Mouse (Mus musculus) neural tube, embryonic 13.5 days (tissue): Measurements from ENCODE around the gene Pakap. TPM values are rescaled to one million over a fixed set of nuclear protein-coding genes. Genes with fewer than 3 reads are reported as not detected.

Experiments
- ATAC-seq: fragments of 200-750 bp; cut with Nextera tagmentation; 2 replicates; pipeline ENCODE4 v1.8.0; 2017; ENCODE audit warnings: low read depth, mild to moderate bottlenecking, moderate TSS enrichment, moderate library complexity
- H3K27ac ChIP-seq: fragments of 300-500 bp; sonication (generic); replicated peaks from 2 replicates; pipeline ENCODE4 v1.5.1; 2015; ENCODE audit warnings: moderate library complexity, mild to moderate bottlenecking, inconsistent platforms
- H3K27me3 ChIP-seq: fragments of 300-500 bp; sonication (generic); 2 replicates; pipeline ENCODE4 v1.6.1; 2015; ENCODE audit warnings: mild to moderate bottlenecking, inconsistent platforms
- H3K36me3 ChIP-seq: fragments of 300-500 bp; sonication (generic); 2 replicates; pipeline ENCODE4 v1.6.1; 2015; ENCODE audit warnings: mild to moderate bottlenecking, inconsistent platforms
- H3K4me1 ChIP-seq: fragments of 300-500 bp; sonication (generic); replicated peaks from 2 replicates; pipeline ENCODE4 v1.6.1; 2015; ENCODE audit warnings: inconsistent platforms
- H3K4me2 ChIP-seq: fragments of 300-500 bp; sonication (generic); 2 replicates; pipeline ENCODE4 v1.6.1; 2015; ENCODE audit warnings: inconsistent platforms, mild to moderate bottlenecking, moderate library complexity
- H3K4me3 ChIP-seq: fragments of 300-500 bp; sonication (generic); 2 replicates; pipeline ENCODE4 v1.5.1; 2015; ENCODE audit warnings: mild to moderate bottlenecking, inconsistent platforms
- H3K9ac ChIP-seq: fragments of 300-500 bp; sonication (generic); 2 replicates; pipeline ENCODE4 v1.6.1; 2015; ENCODE audit warnings: moderate library complexity, mild to moderate bottlenecking, inconsistent platforms
- H3K9me3 ChIP-seq: fragments of 300-500 bp; sonication (generic); 2 replicates; pipeline ENCODE4 v1.6.1; 2016; ENCODE audit warnings: inconsistent platforms
- WGBS: fragments of 180-500 bp; shearing (Covaris S2); methylation state at CpG from one replicate; pipeline ENCODE4 v1.1.7; 2015; 5-methylcytosine and 5-hydroxymethylcytosine counted together
- polyA plus RNA-seq: library from polyadenylated mRNA; unstranded; fragments of >200 nt; fragmentation: Nextera tagmentation; extraction: Ambion mirVana; gene quantifications from 2 replicates; pipeline ENCODE4 v1.2.1, GENCODE M21; 2015

The Pakap gene
- polyA plus RNA-seq, 1 experiment from 2014 or later = 9.1 TPM

GRCm38 (mm10) chr4:57861856-57862255, 293.9 kb downstream of the Pakap start:
- H3K9me3 ChIP-seq = 0 out of 2 replicates have a peak, but pooled peaks cover 4% of the 10 kb centered on the region
- ATAC-seq = no peak
- H3K4me2 ChIP-seq = no peak overlapping the region
- whole genome bisulfite sequencing = 77% methylated on average over 8 of the region's 8 CpGs
- H3K27ac ChIP-seq = no peak overlapping the region
- peaks cover 20% of the 10 kb centered on the region for H3K4me1 ChIP-seq
- H3K27me3 ChIP-seq = no peaks in the 10 kb centered on the region
- no peak overlapping the region for H3K4me3 ChIP-seq
- peaks cover 18% of the 10 kb centered on the region for H3K36me3 ChIP-seq
- H3K9ac ChIP-seq = no peak overlapping the region

GRCm38 (mm10) chr4:57862269-57862986, 294.4 kb downstream of the Pakap start:
- 58% methylated on average over 9 of the region's 9 CpGs for WGBS

GRCm38 (mm10) chr4:57866088-57866487, 298.1 kb downstream of the Pakap start:
- H3K9me3 ChIP-seq = no peaks in the 10 kb centered on the region
- no peaks in the 10 kb centered on the region for H3K36me3 ChIP-seq
- no peak overlapping the region for H3K4me3 ChIP-seq
- no peak overlapping the region for H3K4me2 ChIP-seq
- H3K27ac ChIP-seq = no peak overlapping the region
- H3K9ac ChIP-seq = no peak overlapping the region
- H3K27me3 ChIP-seq = no peaks in the 10 kb centered on the region
- WGBS = 36% methylated on average over 2 of the region's 2 CpGs
- ATAC-seq = no peak
- peaks cover 30% of the 10 kb centered on the region for H3K4me1 ChIP-seq

More at GRCm38 (mm10) chr4:57862269-57862986, 294.4 kb downstream of the Pakap start:
- Histone ChIP-seq H3K9ac (no peak overlapping the region), H3K4me3 (no peak overlapping the region), H3K27me3 (no peaks in the 10 kb centered on the region), H3K27ac (no peak overlapping the region), H3K36me3 (peaks cover 12% of the 10 kb centered on the region), H3K4me1 (peaks cover 26% of the 10 kb centered on the region), H3K9me3 (0 out of 2 replicates have a peak, but pooled peaks cover 1% of the 10 kb centered on the region), H3K4me2 (no peak overlapping the region)
- no peak for ATAC-seq

DNA sequence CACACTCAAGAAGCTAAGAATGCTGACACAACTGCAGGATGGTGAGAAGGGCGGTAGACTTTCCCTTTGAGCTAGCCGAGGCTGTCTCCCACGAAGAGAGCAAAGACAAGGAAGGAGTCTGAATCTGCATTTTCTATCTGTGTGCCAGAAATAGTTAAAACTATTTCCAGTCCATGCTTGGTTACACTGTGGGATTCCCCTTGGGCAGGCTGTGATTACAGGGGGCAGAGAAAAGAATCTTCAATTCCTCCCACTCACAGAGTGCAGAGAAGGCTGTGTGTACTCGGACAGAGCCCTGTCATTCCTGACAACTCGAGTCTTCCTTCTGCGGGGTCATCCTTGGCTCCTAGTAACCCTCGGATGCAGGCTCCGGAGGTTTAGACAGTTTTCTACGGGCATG, 299.0 kb downstream of the Pakap start:
- 61% methylated on average over 9 of the region's 9 CpGs for WGBS
- 0 out of 2 replicates have a peak, but pooled peaks have one; percentile 19 for ATAC-seq

DNA sequence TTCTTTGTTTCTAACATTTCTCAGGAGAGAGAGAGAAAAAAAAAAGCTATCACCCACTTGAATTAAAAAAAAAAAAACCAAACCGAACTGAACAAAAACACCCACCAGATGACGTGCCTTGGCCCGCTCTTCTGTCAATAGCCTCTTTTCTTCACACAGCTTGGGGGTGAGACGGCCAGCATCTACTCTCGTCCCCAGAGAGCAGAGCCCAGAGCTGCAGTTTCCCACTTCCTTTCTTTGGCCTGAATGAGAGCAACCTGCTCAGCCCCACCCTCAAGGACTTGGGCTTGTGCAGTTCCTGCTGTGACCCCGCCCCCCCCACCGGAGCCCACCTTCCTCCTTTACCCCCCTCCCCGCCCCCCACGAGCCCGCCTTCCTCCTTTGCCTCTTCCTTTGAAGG, 299.5 kb downstream of the Pakap start:
- Histone ChIP-seq H3K4me1 (peaks cover 25% of the 10 kb centered on the region), H3K4me2 (peak overlapping the region; percentile 16; the same call in 1 of the 2 replicates), H3K4me3 (no peak overlapping the region), H3K36me3 (no peaks in the 10 kb centered on the region), H3K27me3 (no peaks in the 10 kb centered on the region), H3K27ac (0 out of 2 replicates have a peak overlapping the region, but pooled peaks have one; percentile 33), H3K9ac (no peak overlapping the region), H3K9me3 (no peaks in the 10 kb centered on the region)
- no peak for ATAC-seq
- 26% methylated on average over 10 of the region's 10 CpGs for WGBS

More for the DNA sequence above, 299.0 kb downstream of the Pakap start:
- Histone ChIP-seq H3K27ac (0 out of 2 replicates have a peak overlapping the region, but pooled peaks have one; percentile 33), H3K4me3 (no peak overlapping the region), H3K9me3 (no peaks in the 10 kb centered on the region), H3K4me1 (peaks cover 29% of the 10 kb centered on the region), H3K9ac (no peak overlapping the region), H3K36me3 (no peaks in the 10 kb centered on the region), H3K27me3 (no peaks in the 10 kb centered on the region), H3K4me2 (peak overlapping the region; percentile 16; the same call in 1 of the 2 replicates)

DNA sequence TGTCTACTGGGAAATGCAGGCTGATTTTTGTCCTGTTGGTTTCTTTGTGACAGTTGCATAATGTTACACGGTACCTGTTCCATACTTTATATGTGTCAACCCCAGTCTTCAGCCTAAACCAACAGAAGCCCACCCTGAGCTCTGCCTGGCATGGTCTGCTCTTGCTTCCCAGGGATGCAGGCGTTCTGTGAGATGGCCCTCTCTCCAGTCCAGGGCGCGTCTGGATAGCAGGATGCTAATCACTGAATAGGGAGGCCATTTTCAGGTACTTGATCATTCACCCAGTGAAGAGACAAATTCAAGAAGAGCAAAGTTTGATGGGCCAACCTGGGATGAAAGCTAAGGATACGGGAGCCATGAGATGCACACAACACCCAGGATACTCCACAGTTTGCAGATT, 311.2 kb downstream of the Pakap start:
- 0 out of 2 replicates have a peak, but pooled peaks cover 1% of the 10 kb centered on the region for H3K4me1 ChIP-seq
- H3K27ac ChIP-seq = no peak overlapping the region
- no peaks in the 10 kb centered on the region for H3K36me3 ChIP-seq
- WGBS = 90% methylated on average over 5 of the region's 5 CpGs
- H3K9me3 ChIP-seq = no peaks in the 10 kb centered on the region
- no peak overlapping the region for H3K9ac ChIP-seq
- H3K4me3 ChIP-seq = no peak overlapping the region
- H3K27me3 ChIP-seq = no peaks in the 10 kb centered on the region
- ATAC-seq = no peak
- H3K4me2 ChIP-seq = no peak overlapping the region

- Histone ChIP-seq H3K4me1 (0 out of 2 replicates have a peak, but pooled peaks cover 5% of the 10 kb centered on the region), H3K4me2 (no peak overlapping the region), H3K27ac (no peak overlapping the region), H3K4me3 (no peak overlapping the region), H3K36me3 (no peaks in the 10 kb centered on the region), H3K9ac (no peak overlapping the region), H3K27me3 (no peaks in the 10 kb centered on the region), H3K9me3 (no peaks in the 10 kb centered on the region)
- WGBS = 18% methylated on average over 6 of the region's 6 CpGs
- peak; percentile 65 for ATAC-seq
Measured at GRCm38 (mm10) chr4:57879804-57880357, 311.9 kb downstream of the Pakap start.

DNA sequence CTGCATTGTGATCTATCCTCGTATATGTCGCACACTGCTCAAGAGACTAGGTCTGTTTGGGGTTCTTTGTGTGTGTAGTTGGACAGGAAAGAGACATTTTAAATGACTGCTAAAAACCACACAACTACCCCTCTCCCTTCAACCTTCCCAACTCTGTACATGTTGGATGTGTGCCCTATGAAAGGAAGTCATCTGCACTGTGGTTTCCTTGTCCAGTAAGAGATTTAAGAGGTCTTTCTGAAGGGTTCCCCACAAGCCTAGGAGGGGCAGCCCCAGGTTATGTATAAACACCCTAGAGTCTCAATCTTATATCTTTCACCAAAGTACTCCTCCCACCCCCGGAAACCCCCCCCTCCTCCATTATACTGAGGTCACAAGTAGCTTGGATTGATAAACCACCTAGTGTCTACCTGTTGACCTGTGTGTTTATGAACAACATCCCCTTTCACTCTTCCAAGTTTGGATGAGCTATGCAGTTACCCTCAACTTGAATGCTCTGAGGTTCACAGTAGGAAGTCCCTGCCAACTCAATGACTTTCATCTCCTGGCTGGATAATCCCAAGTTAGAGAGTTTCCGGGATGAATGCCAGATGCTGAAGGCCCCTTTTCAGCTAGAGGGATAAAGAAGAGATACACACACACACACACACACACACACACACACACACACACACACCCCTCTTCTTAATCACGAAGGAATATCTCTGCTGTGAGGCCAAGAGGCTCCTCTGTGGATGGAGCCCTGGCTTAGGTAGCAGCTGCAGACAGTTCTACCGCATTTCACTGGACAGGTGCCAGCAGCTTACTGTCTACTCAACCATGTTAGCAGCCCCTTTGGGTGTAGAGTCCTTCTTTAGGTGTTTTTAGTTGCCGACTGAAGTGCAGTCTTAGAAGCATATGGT, 315.8 kb downstream of the Pakap start:
- H3K36me3 ChIP-seq = no peaks in the 10 kb centered on the region

GRCm38 (mm10) chr4:57884511-57884910, 316.5 kb downstream of the Pakap start:
- H3K4me1 ChIP-seq = peaks cover 24% of the 10 kb centered on the region
- WGBS = 92% methylated on average over 3 of the region's 3 CpGs
- H3K9ac ChIP-seq = no peak overlapping the region
- H3K9me3 ChIP-seq = no peaks in the 10 kb centered on the region
- H3K36me3 ChIP-seq = no peaks in the 10 kb centered on the region
- no peaks in the 10 kb centered on the region for H3K27me3 ChIP-seq
- no peak overlapping the region for H3K27ac ChIP-seq
- no peak overlapping the region for H3K4me2 ChIP-seq
- no peak overlapping the region for H3K4me3 ChIP-seq
- no peak for ATAC-seq

More for the DNA sequence above, 315.8 kb downstream of the Pakap start:
- Histone ChIP-seq H3K9ac (no peak overlapping the region), H3K4me3 (no peak overlapping the region), H3K4me2 (no peak overlapping the region), H3K27ac (no peak overlapping the region), H3K9me3 (no peaks in the 10 kb centered on the region), H3K4me1 (peaks cover 24% of the 10 kb centered on the region), H3K27me3 (no peaks in the 10 kb centered on the region)
- WGBS = 75% methylated on average over 7 of the region's 7 CpGs
- no peak for ATAC-seq

DNA sequence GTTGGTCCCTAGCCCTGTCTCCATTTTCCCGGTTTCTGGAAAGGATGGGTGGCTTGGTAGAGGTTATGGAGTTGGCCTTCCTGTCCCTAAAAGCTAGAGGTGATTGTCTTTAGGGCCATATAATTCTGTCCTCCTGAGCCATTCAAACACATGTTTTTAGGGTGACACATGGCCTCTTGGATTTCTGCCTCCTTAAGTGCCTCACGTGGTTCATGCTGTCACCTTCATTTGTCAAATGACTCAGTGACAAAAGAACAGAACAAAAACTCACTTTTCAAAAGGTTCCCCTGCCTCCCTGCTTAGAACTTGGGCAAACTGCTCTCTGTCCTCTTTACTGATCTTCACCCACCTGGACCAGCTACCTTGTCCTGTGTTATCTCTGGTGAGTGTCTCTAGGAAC, 317.2 kb downstream of the Pakap start:
- Histone ChIP-seq H3K4me2 (no peak overlapping the region), H3K9me3 (no peaks in the 10 kb centered on the region), H3K27me3 (no peaks in the 10 kb centered on the region), H3K9ac (no peak overlapping the region), H3K4me1 (peaks cover 24% of the 10 kb centered on the region), H3K4me3 (no peak overlapping the region), H3K27ac (no peak overlapping the region), H3K36me3 (no peaks in the 10 kb centered on the region)
- ATAC-seq = no peak
- WGBS = 47% methylated on average over 2 of the region's 2 CpGs

GRCm38 (mm10) chr4:57886066-57886887, 318.3 kb downstream of the Pakap start:
- Histone ChIP-seq H3K36me3 (no peaks in the 10 kb centered on the region), H3K9ac (no peak overlapping the region), H3K4me1 (peaks cover 27% of the 10 kb centered on the region), H3K9me3 (no peaks in the 10 kb centered on the region), H3K4me3 (no peak overlapping the region), H3K27ac (no peak overlapping the region), H3K27me3 (no peaks in the 10 kb centered on the region), H3K4me2 (no peak overlapping the region)
- ATAC-seq = peak; percentile 70
- 63% methylated on average over 11 of the region's 11 CpGs for WGBS
